Mouse (Mus musculus): ENCODE measurements at regions not wholly inside any gene's neighbourhood (a gene's known extent, or its start where the extent isn't known, plus 50 kb on each side); places are given as distances from the start of the nearest gene placed in this dataset.

DNA sequence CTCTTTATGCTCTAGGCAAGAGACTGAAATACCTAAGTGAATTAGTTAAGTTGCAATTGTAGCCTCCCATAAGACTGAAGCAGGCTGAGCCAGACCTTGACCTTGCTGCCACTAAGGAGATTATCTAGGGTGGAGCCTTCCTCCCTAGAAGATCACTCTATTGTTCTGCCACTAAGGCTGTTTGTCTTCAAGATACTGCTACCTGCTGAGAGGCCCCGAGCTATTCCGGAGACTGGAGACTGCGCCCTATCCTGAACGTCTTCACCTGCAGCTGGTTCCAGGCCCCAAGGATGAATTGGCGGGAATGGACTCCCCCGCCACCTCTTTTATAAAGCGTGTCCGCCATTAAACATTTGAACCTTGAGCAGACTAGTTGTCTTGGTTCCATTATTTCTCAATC, 237.8 kb upstream of the Tle4 start:
- no peak overlapping the region for H3K27ac ChIP-seq (ENCODE audit: low read depth, low read length)
- TF ChIP-seq CTCF (IDR thresholded peaks at IDR 0.05; ENCODE audit: low read depth), result no peak
- H3K4me1 ChIP-seq (ENCODE audit: insufficient read depth), result no peaks in the 10 kb centered on the region
- ATAC-seq, result no peak
- no peaks in the 10 kb centered on the region for H3K9me3 ChIP-seq (ENCODE audit: low read length)
- no peak for DNase-seq
- no peak overlapping the region for H3K4me2 ChIP-seq (ENCODE audit: low read depth)
- no peaks in the 10 kb centered on the region for H3K27me3 ChIP-seq (ENCODE audit: insufficient read depth, low read length)
- H3K9ac ChIP-seq, result no peak overlapping the region
- no peaks in the 10 kb centered on the region for H3K36me3 ChIP-seq (ENCODE audit: insufficient read depth)
- no peak overlapping the region for H3K4me3 ChIP-seq (ENCODE audit: low read depth, low read length)
- 64% methylated on average over 8 of the region's 8 CpGs for WGBS

DNA sequence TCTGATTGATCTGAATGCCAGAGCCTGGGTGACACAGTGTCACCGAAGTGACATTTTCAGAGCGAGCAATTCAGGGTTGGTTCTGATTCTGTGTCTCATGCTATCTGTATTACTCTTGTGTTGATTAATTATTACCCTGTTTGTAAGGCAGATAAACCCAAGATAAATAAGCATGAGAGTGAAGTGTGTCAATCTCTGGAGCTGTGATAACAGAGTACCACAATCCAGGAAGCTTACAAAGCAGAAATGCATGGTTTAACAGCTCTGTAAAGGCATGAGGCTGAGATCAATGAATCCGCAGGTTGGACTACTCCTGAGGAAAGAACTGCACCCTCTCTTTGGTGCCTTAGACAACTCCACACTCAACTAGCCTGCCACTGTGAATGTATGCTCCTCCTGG, 218.5 kb upstream of the Tle4 start:
- no peak overlapping the region for H3K27ac ChIP-seq (ENCODE audit: low read depth, low read length)
- no peak for DNase-seq
- WGBS, result 77% methylated on average over 3 of the region's 3 CpGs
- H3K4me1 ChIP-seq (ENCODE audit: insufficient read depth), result no peaks in the 10 kb centered on the region
- H3K4me3 ChIP-seq (ENCODE audit: low read depth, low read length), result no peak overlapping the region
- H3K27me3 ChIP-seq (ENCODE audit: insufficient read depth, low read length), result no peaks in the 10 kb centered on the region
- no peaks in the 10 kb centered on the region for H3K36me3 ChIP-seq (ENCODE audit: insufficient read depth)
- TF ChIP-seq CTCF (IDR thresholded peaks at IDR 0.05; ENCODE audit: low read depth), result no peak
- no peak overlapping the region for H3K9ac ChIP-seq
- H3K9me3 ChIP-seq (ENCODE audit: low read length), result no peaks in the 10 kb centered on the region
- no peak overlapping the region for H3K4me2 ChIP-seq (ENCODE audit: low read depth)
- no peak for ATAC-seq

DNA sequence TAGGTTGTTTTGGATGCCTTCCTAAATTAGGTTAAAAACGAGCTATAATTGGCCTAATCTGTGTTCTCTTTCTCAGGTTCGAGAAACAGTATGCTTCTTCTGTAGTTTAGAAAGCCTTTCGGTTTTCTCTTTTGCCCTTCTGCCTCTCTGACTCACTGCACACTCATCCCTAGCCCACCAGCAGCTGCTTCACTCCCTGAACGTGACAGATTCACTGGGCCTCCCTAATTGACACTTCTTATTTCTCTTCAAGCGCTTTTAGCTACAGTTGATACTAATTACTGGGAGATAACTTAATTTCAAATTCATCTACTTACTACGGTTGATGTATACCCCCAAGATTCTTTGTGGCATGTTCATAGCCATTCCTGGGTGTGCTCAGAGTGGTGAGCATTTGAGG, 208.9 kb upstream of the Tle4 start:
- peaks cover 8% of the 10 kb centered on the region; the same call in 1 of the 2 replicates for H3K4me1 ChIP-seq (ENCODE audit: insufficient read depth)
- ATAC-seq (no peak), DNase-seq (no peak)
- H3K36me3 ChIP-seq (ENCODE audit: insufficient read depth), result no peaks in the 10 kb centered on the region
- no peak overlapping the region for H3K4me3 ChIP-seq (ENCODE audit: low read depth, low read length)
- no peaks in the 10 kb centered on the region for H3K27me3 ChIP-seq (ENCODE audit: insufficient read depth, low read length)
- H3K9ac ChIP-seq, result no peak overlapping the region
- TF ChIP-seq CTCF (IDR thresholded peaks at IDR 0.05; ENCODE audit: low read depth), result no peak
- WGBS, result 30% methylated on average over 6 of the region's 6 CpGs
- H3K4me2 ChIP-seq (ENCODE audit: low read depth), result no peak overlapping the region
- no peak overlapping the region for H3K27ac ChIP-seq (ENCODE audit: low read depth, low read length)
- no peaks in the 10 kb centered on the region for H3K9me3 ChIP-seq (ENCODE audit: low read length)

DNA sequence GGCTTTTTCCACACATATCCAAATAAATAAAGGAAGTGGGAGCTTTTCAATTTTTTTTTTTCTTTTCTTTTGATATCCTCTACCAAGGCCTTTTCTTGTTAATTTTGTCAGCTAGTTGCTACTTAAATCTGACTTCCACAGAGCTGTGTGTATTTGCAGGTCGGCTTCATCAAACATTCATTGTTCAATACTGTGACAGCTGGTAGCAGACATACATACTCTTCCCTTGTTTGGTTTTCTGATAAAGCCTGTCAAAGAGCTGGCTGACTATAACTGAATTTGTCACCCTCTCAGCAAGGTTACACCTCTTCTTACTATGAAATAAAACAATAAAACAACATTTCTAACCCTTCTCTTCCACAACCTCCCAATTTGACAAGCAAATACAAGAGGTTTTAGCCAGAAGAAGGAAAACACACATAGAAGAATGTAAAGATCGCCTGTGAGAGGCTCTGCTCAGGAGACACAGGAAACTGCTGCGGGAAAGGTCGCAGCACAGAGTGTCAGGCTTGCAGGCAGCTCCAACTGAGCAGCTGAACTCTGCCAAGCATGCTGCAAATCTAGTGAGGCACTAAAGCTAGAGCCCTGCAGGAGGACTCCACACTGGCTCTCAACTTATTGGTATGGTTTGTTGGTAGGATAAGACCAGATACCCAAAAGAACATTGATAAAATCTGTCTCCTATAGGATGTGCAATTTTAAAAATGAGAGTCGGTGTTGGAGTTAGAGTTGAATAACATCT, 205.2 kb upstream of the Tle4 start:
- no peak overlapping the region for H3K4me2 ChIP-seq (ENCODE audit: low read depth)
- 21% methylated on average over 5 of the region's 5 CpGs for WGBS
- DNase-seq, result peak; percentile 9

DNA sequence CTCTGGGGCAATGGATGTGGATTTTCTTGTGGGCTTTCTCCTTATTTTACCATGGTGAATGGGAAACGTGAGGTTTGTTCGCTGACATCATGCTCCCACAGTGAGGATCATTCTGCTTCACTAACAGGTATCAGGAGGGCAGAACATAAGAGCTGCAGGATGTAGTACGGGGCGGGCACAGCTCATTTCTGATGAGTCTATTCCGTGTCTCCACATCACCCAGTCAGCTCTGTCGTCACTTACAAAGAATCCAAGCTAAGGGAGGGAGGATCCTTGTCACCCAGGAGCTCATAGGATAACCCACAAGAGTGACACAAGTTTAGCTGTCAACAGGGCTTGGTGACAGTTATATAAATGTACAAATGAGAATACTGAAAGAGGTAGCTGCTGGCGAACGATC, 203.8 kb upstream of the Tle4 start:
- no peak overlapping the region for H3K4me3 ChIP-seq (ENCODE audit: low read depth, low read length)

More for the DNA sequence above, 205.2 kb upstream of the Tle4 start:
- H3K4me3 ChIP-seq (ENCODE audit: low read depth, low read length), result no peak overlapping the region
- TF ChIP-seq CTCF (IDR thresholded peaks at IDR 0.05; ENCODE audit: low read depth), result no peak
- H3K27me3 ChIP-seq (ENCODE audit: insufficient read depth, low read length), result no peaks in the 10 kb centered on the region; the same call in 1 of the 2 replicates
- H3K9me3 ChIP-seq (ENCODE audit: low read length), result no peaks in the 10 kb centered on the region
- no peak overlapping the region for H3K27ac ChIP-seq (ENCODE audit: low read depth, low read length)
- H3K36me3 ChIP-seq (ENCODE audit: insufficient read depth), result no peaks in the 10 kb centered on the region
- no peak for ATAC-seq
- H3K4me1 ChIP-seq (ENCODE audit: insufficient read depth), result peaks cover 8% of the 10 kb centered on the region; the same call in 1 of the 2 replicates
- H3K9ac ChIP-seq, result no peak overlapping the region

DNA sequence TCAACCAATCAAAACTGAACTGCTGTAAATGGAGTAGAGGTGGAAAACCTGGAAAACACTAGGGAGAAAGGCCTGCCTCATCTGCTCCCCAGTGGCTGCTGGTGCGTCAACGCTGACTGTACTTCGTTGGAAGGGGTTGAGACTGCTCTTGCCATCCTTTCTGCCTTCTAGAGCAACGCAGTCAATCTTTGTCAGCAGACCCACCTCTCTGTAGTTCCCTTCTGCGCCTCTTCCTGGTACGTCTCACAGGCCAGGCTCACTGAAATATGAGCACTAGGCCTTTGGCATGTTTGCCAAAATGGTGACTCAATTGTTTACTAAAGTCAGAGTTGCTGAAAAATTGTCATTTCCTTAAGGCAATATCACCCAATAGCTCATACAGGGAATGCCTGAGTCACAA, 201.2 kb upstream of the Tle4 start:
- peaks cover 8% of the 10 kb centered on the region for H3K27me3 ChIP-seq (ENCODE audit: insufficient read depth, low read length)
- peaks cover 8% of the 10 kb centered on the region; the same call in 1 of the 2 replicates for H3K4me1 ChIP-seq (ENCODE audit: insufficient read depth)
- DNase-seq (no peak), ATAC-seq (no peak)
- no peak overlapping the region for H3K27ac ChIP-seq (ENCODE audit: low read depth, low read length)
- no peak overlapping the region for H3K4me2 ChIP-seq (ENCODE audit: low read depth)
- H3K4me3 ChIP-seq (ENCODE audit: low read depth, low read length), result no peak overlapping the region
- no peak overlapping the region for H3K9ac ChIP-seq
- no peaks in the 10 kb centered on the region for H3K36me3 ChIP-seq (ENCODE audit: insufficient read depth)
- 92% methylated on average over 6 of the region's 6 CpGs for WGBS
- no peaks in the 10 kb centered on the region for H3K9me3 ChIP-seq (ENCODE audit: low read length)
- no peak for TF ChIP-seq CTCF (IDR thresholded peaks at IDR 0.05; ENCODE audit: low read depth)

More for the DNA sequence above, 203.8 kb upstream of the Tle4 start:
- no peaks in the 10 kb centered on the region for H3K36me3 ChIP-seq (ENCODE audit: insufficient read depth)
- TF ChIP-seq CTCF (IDR thresholded peaks at IDR 0.05; ENCODE audit: low read depth), result no peak
- peaks cover 8% of the 10 kb centered on the region; the same call in 1 of the 2 replicates for H3K4me1 ChIP-seq (ENCODE audit: insufficient read depth)
- ATAC-seq (no peak), DNase-seq (no peak)
- no peaks in the 10 kb centered on the region; the same call in 1 of the 2 replicates for H3K27me3 ChIP-seq (ENCODE audit: insufficient read depth, low read length)
- H3K27ac ChIP-seq (ENCODE audit: low read depth, low read length), result no peak overlapping the region
- no peaks in the 10 kb centered on the region for H3K9me3 ChIP-seq (ENCODE audit: low read length)
- 80% methylated on average over 8 of the region's 8 CpGs for WGBS
- no peak overlapping the region for H3K4me2 ChIP-seq (ENCODE audit: low read depth)
- H3K9ac ChIP-seq, result no peak overlapping the region

DNA sequence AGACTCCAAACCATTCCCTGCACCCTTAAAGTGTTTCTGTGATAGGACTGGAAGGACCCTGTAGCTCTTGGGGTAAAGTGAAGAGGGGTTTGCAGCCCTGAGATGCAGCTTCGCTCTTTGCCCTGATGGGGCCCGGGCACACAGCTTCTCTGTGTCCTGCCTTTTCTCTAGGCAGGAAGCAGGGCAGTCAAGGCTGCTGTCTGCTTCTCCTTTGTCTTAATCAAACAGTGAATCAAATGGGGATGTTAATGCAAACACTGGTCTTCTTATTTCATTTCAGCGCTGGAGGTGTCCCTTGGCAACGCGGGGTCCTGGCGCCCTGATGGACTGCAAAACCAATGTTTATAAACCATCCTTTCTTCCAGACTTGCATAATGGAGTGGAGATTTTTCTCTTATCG, 200.6 kb upstream of the Tle4 start:
- 0 out of 2 replicates have a peak, but pooled peaks have one; percentile 5 for ATAC-seq
- TF ChIP-seq CTCF (IDR thresholded peaks at IDR 0.05; ENCODE audit: low read depth), result no peak

More for the DNA sequence above, 200.6 kb upstream of the Tle4 start:
- Histone ChIP-seq H3K9ac (no peak overlapping the region), H3K27me3 (ENCODE audit: insufficient read depth, low read length) (peaks cover 8% of the 10 kb centered on the region), H3K4me1 (ENCODE audit: insufficient read depth) (peaks cover 8% of the 10 kb centered on the region; the same call in 1 of the 2 replicates), H3K9me3 (ENCODE audit: low read length) (no peaks in the 10 kb centered on the region), H3K4me2 (ENCODE audit: low read depth) (no peak overlapping the region), H3K27ac (ENCODE audit: low read depth, low read length) (no peak overlapping the region), H3K4me3 (ENCODE audit: low read depth, low read length) (no peak overlapping the region), H3K36me3 (ENCODE audit: insufficient read depth) (no peaks in the 10 kb centered on the region)
- no peak for DNase-seq
- WGBS, result 79% methylated on average over 7 of the region's 7 CpGs
